Mouse (Mus musculus) stomach, postnatal 0 days (tissue): Measurements from ENCODE around the gene Cideb.

Source experiments
- CTCF ChIP-seq: IDR thresholded peaks from 2 replicates; pipeline ENCODE4 v1.5.1; 2016; ENCODE audit warnings: antibody characterized with exemption, low read depth, mild to moderate bottlenecking, moderate library complexity
- EP300 ChIP-seq: optimal IDR thresholded peaks from 2 replicates; pipeline ENCODE3; 2016; ENCODE audit warnings: antibody characterized with exemption

- TF ChIP-seq CTCF, result no peak
- TF ChIP-seq EP300, result no peak
These were observed 35.7 kb upstream of the Cideb start for GRCm38 (mm10) chr14:55793946-55794345.
